Mouse (Mus musculus) CH12.LX (cell line): ENCODE results near the gene Psmd13. TPM values are rescaled to one million over a fixed set of nuclear protein-coding genes. Genes with fewer than 3 reads are reported as not detected.

ENCODE experiments used
- DNase-seq: peaks from one replicate; pipeline ENCODE4 v3.0.0-alpha.2; 2013; ENCODE audit errors: extremely low read depth
- H3K27ac ChIP-seq: 2 replicates; pipeline ENCODE4 v1.5.1; 2012; ENCODE audit warnings: low read depth, mild to moderate bottlenecking, control low read depth, moderate library complexity; ENCODE audit not compliant: insufficient read depth
- H3K27me3 ChIP-seq: replicated peaks from 2 replicates; pipeline ENCODE3; 2012; ENCODE audit warnings: inconsistent platforms
- H3K36me3 ChIP-seq, 2 experiments: replicated peaks in 1 of 2; 2 replicates each; pipeline versions ENCODE3 to v1.6.1; 2012; ENCODE audit warnings: inconsistent platforms in 1 of 2, low read length in 1 of 2, mild to moderate bottlenecking in 1 of 2, mixed read lengths in 1 of 2, moderate library complexity in 1 of 2; ENCODE audit not compliant: control insufficient read depth in 1 of 2, insufficient read depth in 1 of 2
- H3K4me1 ChIP-seq, 2 experiments: 2 replicates each; pipeline ENCODE4 v1.6.1; 2012; ENCODE audit warnings: inconsistent platforms in 1 of 2, moderate library complexity in 1 of 2; ENCODE audit not compliant: insufficient read depth in 2 of 2, control insufficient read depth in 1 of 2
- H3K4me2 ChIP-seq: 2 replicates; pipeline ENCODE4 v1.6.1; 2012; ENCODE audit warnings: low read depth, mild to moderate bottlenecking, control low read depth; ENCODE audit not compliant: poor library complexity, insufficient read depth, severe bottlenecking
- H3K4me3 ChIP-seq, 3 experiments: fragments of 150-350 bp in 1 of 3; sonication (generic) in 1 of 3; replicated peaks in 1 of 3; 2 replicates each; pipeline versions ENCODE3 to v1.5.1; 2011 to 2012; ENCODE audit warnings: low read depth in 2 of 3, low read length in 2 of 3, mild to moderate bottlenecking in 2 of 3, moderate library complexity in 2 of 3, control low read depth in 1 of 3, improper control_type of control experiment in 1 of 3, inconsistent platforms in 1 of 3, mixed read lengths in 1 of 3; ENCODE audit not compliant: poor library complexity in 1 of 3
- H3K79me2 ChIP-seq: replicated peaks from 2 replicates; pipeline ENCODE4 v1.6.1; 2012; ENCODE audit warnings: mild to moderate bottlenecking, moderate library complexity; ENCODE audit not compliant: control insufficient read depth, poor library complexity, insufficient read depth, severe bottlenecking; ENCODE audit errors: extremely low read depth
- H3K9ac ChIP-seq: 2 replicates; pipeline ENCODE4 v1.6.1; 2012; ENCODE audit warnings: low read depth, mild to moderate bottlenecking, control low read depth, moderate library complexity; ENCODE audit not compliant: insufficient read depth
- H3K9me3 ChIP-seq: replicated peaks from 2 replicates; pipeline ENCODE3; 2012; ENCODE audit warnings: low read length, inconsistent platforms, mixed read lengths
- CHD1 ChIP-seq: IDR thresholded peaks from 2 replicates; pipeline ENCODE4 v1.6.1; 2012; ENCODE audit warnings: low read depth, low read length, improper control_type of control experiment, inconsistent platforms
- E2F4 ChIP-seq: IDR thresholded peaks from 2 replicates; pipeline ENCODE4 v1.6.1; 2011; ENCODE audit warnings: low read depth, low read length, improper control_type of control experiment; ENCODE audit not compliant: insufficient replicate concordance
- ELF1 ChIP-seq: IDR thresholded peaks from 2 replicates; pipeline ENCODE4 v1.6.1; 2014; ENCODE audit warnings: low read depth, mild to moderate bottlenecking, inconsistent platforms, low read length, improper control_type of control experiment
- EP300 ChIP-seq: IDR thresholded peaks from 2 replicates; pipeline ENCODE4 v1.6.1; 2011; ENCODE audit warnings: low read length, improper control_type of control experiment
- ETS1 ChIP-seq: conservative IDR thresholded peaks from 2 replicates; pipeline ENCODE4 v1.6.1; 2012; ENCODE audit warnings: low read depth, mild to moderate bottlenecking, inconsistent platforms, low read length, improper control_type of control experiment, moderate library complexity
- GABPA ChIP-seq: IDR thresholded peaks from 2 replicates; pipeline ENCODE4 v1.6.1; 2012; ENCODE audit warnings: low read depth, low read length, improper control_type of control experiment, inconsistent platforms; ENCODE audit not compliant: insufficient replicate concordance
- JUN ChIP-seq: IDR thresholded peaks from 2 replicates; pipeline ENCODE4 v1.6.1; 2011; ENCODE audit warnings: low read depth, mild to moderate bottlenecking, low read length, improper control_type of control experiment, moderate library complexity; ENCODE audit not compliant: insufficient read depth
- JUND ChIP-seq: conservative IDR thresholded peaks from 2 replicates; pipeline ENCODE4 v1.6.1; 2011; ENCODE audit warnings: low read depth, low read length, improper control_type of control experiment
- KAT2A ChIP-seq: IDR thresholded peaks from 2 replicates; pipeline ENCODE4 v1.6.1; 2012; ENCODE audit warnings: low read length, improper control_type of control experiment, inconsistent platforms; ENCODE audit not compliant: insufficient replicate concordance
- MAFK ChIP-seq: IDR thresholded peaks from 2 replicates; pipeline ENCODE4 v1.6.1; 2011; ENCODE audit warnings: low read length, improper control_type of control experiment; ENCODE audit not compliant: insufficient replicate concordance
- MAX ChIP-seq: IDR thresholded peaks from 2 replicates; pipeline ENCODE4 v1.6.1; 2011; ENCODE audit warnings: low read length, improper control_type of control experiment
- MAZ ChIP-seq: IDR thresholded peaks from 2 replicates; pipeline ENCODE4 v1.6.1; 2012; ENCODE audit warnings: low read depth, mild to moderate bottlenecking, inconsistent platforms, low read length, improper control_type of control experiment, moderate library complexity
- MEF2A ChIP-seq: IDR thresholded peaks from 2 replicates; pipeline ENCODE4 v1.6.1; 2014; ENCODE audit warnings: low read depth, mild to moderate bottlenecking, inconsistent platforms, low read length, improper control_type of control experiment, borderline replicate concordance
- MXI1 ChIP-seq: IDR thresholded peaks from 2 replicates; pipeline ENCODE4 v1.6.1; 2011; ENCODE audit warnings: mild to moderate bottlenecking, low read depth, low read length, improper control_type of control experiment
- NELFE ChIP-seq: IDR thresholded peaks from 2 replicates; pipeline ENCODE4 v1.6.1; 2011; ENCODE audit warnings: low read depth, low read length, improper control_type of control experiment
- NRF1 ChIP-seq: IDR thresholded peaks from 2 replicates; pipeline ENCODE4 v1.6.1; 2014; ENCODE audit warnings: low read depth, mild to moderate bottlenecking, inconsistent platforms, low read length, improper control_type of control experiment, moderate library complexity
- POLR2A ChIP-seq: IDR thresholded peaks from 2 replicates; pipeline ENCODE4 v1.6.1; 2011; ENCODE audit warnings: low read depth, mild to moderate bottlenecking, improper control_type of control experiment, low read length
- POLR2AphosphoS2 ChIP-seq: IDR thresholded peaks from 2 replicates; pipeline ENCODE4 v1.6.1; 2011; ENCODE audit warnings: low read depth, low read length, improper control_type of control experiment
- RAD21 ChIP-seq: IDR thresholded peaks from 2 replicates; pipeline ENCODE4 v1.6.1; 2011; ENCODE audit warnings: low read depth, mild to moderate bottlenecking, low read length, improper control_type of control experiment, moderate library complexity
- RCOR1 ChIP-seq: conservative IDR thresholded peaks from 2 replicates; pipeline ENCODE4 v1.6.1; 2012; ENCODE audit warnings: low read depth, mild to moderate bottlenecking, inconsistent platforms, low read length, improper control_type of control experiment
- SIN3A ChIP-seq: IDR thresholded peaks from 2 replicates; pipeline ENCODE4 v1.6.1; 2012; ENCODE audit warnings: low read length, improper control_type of control experiment, inconsistent platforms
- SMC3 ChIP-seq: IDR thresholded peaks from 2 replicates; pipeline ENCODE4 v1.6.1; 2011; ENCODE audit warnings: low read depth, low read length, improper control_type of control experiment
- TBP ChIP-seq: conservative IDR thresholded peaks from 2 replicates; pipeline ENCODE4 v1.6.1; 2011; ENCODE audit warnings: low read depth, low read length, improper control_type of control experiment
- TCF12 ChIP-seq: IDR thresholded peaks from 2 replicates; pipeline ENCODE4 v1.6.1; 2014; ENCODE audit warnings: low read depth, mild to moderate bottlenecking, inconsistent platforms, low read length, improper control_type of control experiment
- USF2 ChIP-seq: conservative IDR thresholded peaks from 2 replicates; pipeline ENCODE4 v1.6.1; 2011; ENCODE audit warnings: low read depth, low read length, improper control_type of control experiment
- ZC3H11A ChIP-seq: IDR thresholded peaks from 2 replicates; pipeline ENCODE4 v1.6.1; 2012; ENCODE audit warnings: low read depth, mild to moderate bottlenecking, inconsistent platforms, low read length, improper control_type of control experiment
- ZKSCAN1 ChIP-seq: IDR thresholded peaks from 2 replicates; pipeline ENCODE4 v1.6.1; 2012; ENCODE audit warnings: low read depth, inconsistent platforms, low read length, improper control_type of control experiment, borderline replicate concordance
- ZNF384 ChIP-seq: IDR thresholded peaks from 2 replicates; pipeline ENCODE4 v1.6.1; 2012; ENCODE audit warnings: low read depth, low read length, improper control_type of control experiment, inconsistent platforms
- dilution Hi-C: fragments of 300-500 bp; cut with MboI; formaldehyde crosslinking; loops from 2 replicates; pipeline ENCODE4 v1.14.3; 2020; ENCODE audit warnings: low sequenced_read_pairs; ENCODE audit not compliant: extremely low pct_unique_long_range_greater_than_20kb, extremely low pct_ligation_motif_present
- in situ Hi-C: fragments of 300-500 bp; cut with MboI; formaldehyde crosslinking; loops from 3 replicates; pipeline ENCODE4 v1.14.3; 2019; ENCODE audit warnings: low sequenced_read_pairs, low pct_ligation_motif_present, low pct_unique_long_range_greater_than_20kb, mixed read lengths
- polyA plus RNA-seq: library from polyadenylated mRNA; unstranded; fragments of >175 nt; gene quantifications from 2 replicates; pipeline ENCODE4 v1.2.1, GENCODE M21; 2012; ENCODE audit warnings: low read depth; ENCODE audit not compliant: insufficient read length
- total RNA-seq, 2 experiments: library from RNA; depleted of rRNA; stranded (reverse); fragments of 300-350 nt in 1 of 2; fragments of >200 nt in 1 of 2; gene quantifications; 2 replicates each; pipeline ENCODE4 v1.2.3; 2012 to 2014

The Psmd13 gene
- total and polyA plus RNA-seq, 3 experiments, result 165 to 185 (median 168) TPM

DNA sequence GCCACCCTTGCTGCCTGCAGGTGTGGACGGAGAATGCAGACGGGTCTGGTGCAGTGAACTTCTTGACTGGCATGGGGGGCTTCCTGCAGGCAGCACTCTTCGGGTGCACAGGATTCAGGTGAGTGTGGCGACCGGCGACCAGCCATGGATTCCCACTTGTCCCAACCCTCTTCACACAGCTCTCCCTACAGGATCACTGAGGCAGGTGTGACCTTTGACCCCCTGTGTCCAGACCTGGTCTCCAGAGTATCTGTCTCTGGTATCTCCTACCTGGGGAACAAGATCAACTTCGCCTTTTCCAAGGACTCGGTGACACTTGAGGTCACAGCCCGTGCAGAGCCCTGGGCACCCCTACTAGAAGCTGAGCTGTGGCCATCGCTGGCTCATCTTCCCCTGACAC is 64.5 kb downstream of the Psmd13 start:
- no peak overlapping the region for H3K4me2 ChIP-seq
- no peak overlapping the region for H3K27ac ChIP-seq
- no peak for TF ChIP-seq ZNF384
- no peak for TF ChIP-seq POLR2A
- no peak for TF ChIP-seq TCF12
- no peak for TF ChIP-seq E2F4
- no peak for TF ChIP-seq MAFK
- no peak for TF ChIP-seq POLR2AphosphoS2
- no peak for TF ChIP-seq RAD21
- TF ChIP-seq GABPA, result no peak
- TF ChIP-seq JUN, result no peak
- no peak for TF ChIP-seq RCOR1
- TF ChIP-seq ZKSCAN1, result no peak
- no peak for TF ChIP-seq NRF1
- no peak for TF ChIP-seq MEF2A
- no peak for TF ChIP-seq JUND
- H3K27me3 ChIP-seq, result no peaks in the 10 kb centered on the region
- H3K36me3 ChIP-seq, result peaks cover 29 to 69% of the 10 kb centered on the region in 2 experiments
- H3K9ac ChIP-seq, result no peak overlapping the region
- peaks cover 6 to 48% of the 10 kb centered on the region in 2 experiments for H3K4me1 ChIP-seq
- no peaks in the 10 kb centered on the region for H3K9me3 ChIP-seq
- H3K4me3 ChIP-seq, result no peak overlapping the region
- H3K79me2 ChIP-seq, result no peaks in the 10 kb centered on the region
- no peak for DNase-seq
- in situ Hi-C loops, result loop anchor here (5.0 kb wide), 1 partner anchor 34 kb away; no protein-coding TSS in a partner anchor
- dilution Hi-C loops, result no loop called here

DNA sequence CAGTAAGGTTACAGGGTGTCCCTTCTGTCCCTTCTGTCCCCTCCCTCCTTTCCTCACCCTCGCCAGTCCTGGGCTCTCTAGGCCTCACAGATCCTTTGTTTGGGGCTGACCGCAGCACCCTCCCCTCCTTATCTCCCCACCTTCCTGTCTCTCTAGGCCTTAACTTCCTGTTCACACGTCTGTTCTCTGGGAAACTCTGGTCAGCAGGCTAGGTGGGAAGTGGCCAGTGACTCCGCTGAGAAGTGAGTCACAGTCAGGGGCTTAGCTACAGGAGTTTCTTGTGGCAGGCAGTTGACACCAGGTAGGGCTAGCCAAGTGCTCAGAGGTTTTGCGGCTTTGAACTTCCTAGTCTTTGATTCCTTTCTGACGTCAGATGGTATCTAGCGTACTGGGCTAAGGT is 65.2 kb downstream of the Psmd13 start:
- Histone ChIP-seq H3K36me3 (peaks cover 29 to 75% of the 10 kb centered on the region in 2 experiments), H3K27me3 (no peaks in the 10 kb centered on the region), H3K9me3 (no peaks in the 10 kb centered on the region), H3K4me2 (no peak overlapping the region), H3K4me1 (peaks cover 5 to 50% of the 10 kb centered on the region in 2 experiments), H3K9ac (no peak overlapping the region), H3K79me2 (no peaks in the 10 kb centered on the region), H3K4me3 (no peak overlapping the region), H3K27ac (no peak overlapping the region)
- no peak for DNase-seq
- in situ Hi-C loops, result loop anchor here (5.0 kb wide), 1 partner anchor 35 kb away; no protein-coding TSS in a partner anchor
- TF ChIP-seq CHD1 (no peak), ZNF384 (no peak), ELF1 (no peak), GABPA (no peak), KAT2A (no peak), ETS1 (no peak), MXI1 (no peak), USF2 (no peak), MAX (no peak), NELFE (no peak), EP300 (no peak), MAZ (no peak), TCF12 (no peak), SIN3A (no peak), NRF1 (no peak), TBP (no peak), JUND (no peak), E2F4 (no peak), SMC3 (no peak), ZC3H11A (no peak)
- dilution Hi-C loops, result no loop called here
